Mouse (Mus musculus) activated CD4-positive, CD25-positive, alpha-beta regulatory T cell, adult 4 months (primary cell): Measurements from ENCODE around the gene Capn5. TPM values are rescaled to one million over a fixed set of nuclear protein-coding genes. Genes with fewer than 3 reads are reported as not detected.

ENCODE experiments used
- ATAC-seq: one replicate; pipeline ENCODE4 v1.8.0; 2017
- polyA plus RNA-seq, 2 experiments: library from polyadenylated mRNA; unstranded; fragments of 100-300 nt; shearing (Covaris generic); gene quantifications; one replicate each; pipeline ENCODE4 v1.2.1; 2017

Gene Capn5
- polyA plus RNA-seq, 2 experiments from 2014 or later = 0.79 to 2.1 TPM

DNA sequence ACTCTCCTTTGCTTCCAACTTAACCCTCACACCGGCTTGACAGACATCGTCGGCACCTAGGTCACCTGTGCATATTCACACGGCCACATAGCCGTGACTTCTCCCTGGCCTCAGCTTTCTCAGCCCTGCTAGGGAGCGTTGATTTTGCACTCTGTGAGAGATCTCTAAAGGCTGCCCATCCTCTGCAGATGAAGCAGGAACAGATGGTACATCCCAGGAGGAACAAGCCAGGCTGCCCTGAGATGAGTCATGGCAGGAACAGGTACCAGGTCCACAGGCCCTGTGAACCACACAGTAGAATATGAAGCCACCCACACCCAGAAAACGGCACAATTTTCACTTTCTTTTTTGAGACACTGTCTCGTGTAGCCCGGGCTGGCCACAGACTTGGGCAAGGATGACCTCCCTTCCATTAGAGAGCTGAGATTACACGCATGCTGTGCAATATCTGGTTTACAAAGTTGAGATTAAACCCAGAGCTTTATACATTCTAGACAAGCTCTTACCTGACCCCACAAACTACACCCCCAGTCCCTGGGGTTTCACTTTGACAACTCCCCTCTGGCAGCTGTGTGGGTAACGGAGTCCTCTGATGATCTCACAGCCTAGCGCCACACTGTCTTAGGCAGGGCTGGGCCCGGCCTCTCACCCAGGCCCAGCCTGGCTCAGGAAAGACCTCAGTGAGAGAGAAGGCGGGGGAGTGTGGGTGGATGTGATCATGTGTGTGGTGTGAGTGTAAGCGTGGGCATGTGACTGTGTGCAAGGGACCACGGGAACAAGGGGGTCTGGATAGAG, 69.2 kb downstream of the Capn5 start:
- peak; percentile 86 for ATAC-seq

DNA sequence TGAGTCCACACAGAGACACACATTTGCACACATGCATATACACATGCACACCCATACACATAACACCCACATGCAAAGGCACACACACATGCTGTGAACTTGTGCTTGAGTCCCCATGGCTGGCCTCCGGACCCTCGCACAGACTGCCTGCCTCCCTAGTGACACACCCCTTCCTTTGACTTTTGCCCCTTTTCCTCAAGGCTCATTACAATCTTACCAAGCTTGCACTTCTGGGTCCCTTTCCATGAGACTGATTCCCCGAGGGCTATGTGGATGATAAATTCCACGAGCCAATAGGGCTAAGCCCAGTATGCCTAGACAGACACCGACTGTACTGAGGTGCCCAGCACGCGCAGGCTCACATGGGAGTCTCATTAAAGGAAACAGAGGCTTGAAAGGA, 71.8 kb downstream of the Capn5 start:
- no peak for ATAC-seq

DNA sequence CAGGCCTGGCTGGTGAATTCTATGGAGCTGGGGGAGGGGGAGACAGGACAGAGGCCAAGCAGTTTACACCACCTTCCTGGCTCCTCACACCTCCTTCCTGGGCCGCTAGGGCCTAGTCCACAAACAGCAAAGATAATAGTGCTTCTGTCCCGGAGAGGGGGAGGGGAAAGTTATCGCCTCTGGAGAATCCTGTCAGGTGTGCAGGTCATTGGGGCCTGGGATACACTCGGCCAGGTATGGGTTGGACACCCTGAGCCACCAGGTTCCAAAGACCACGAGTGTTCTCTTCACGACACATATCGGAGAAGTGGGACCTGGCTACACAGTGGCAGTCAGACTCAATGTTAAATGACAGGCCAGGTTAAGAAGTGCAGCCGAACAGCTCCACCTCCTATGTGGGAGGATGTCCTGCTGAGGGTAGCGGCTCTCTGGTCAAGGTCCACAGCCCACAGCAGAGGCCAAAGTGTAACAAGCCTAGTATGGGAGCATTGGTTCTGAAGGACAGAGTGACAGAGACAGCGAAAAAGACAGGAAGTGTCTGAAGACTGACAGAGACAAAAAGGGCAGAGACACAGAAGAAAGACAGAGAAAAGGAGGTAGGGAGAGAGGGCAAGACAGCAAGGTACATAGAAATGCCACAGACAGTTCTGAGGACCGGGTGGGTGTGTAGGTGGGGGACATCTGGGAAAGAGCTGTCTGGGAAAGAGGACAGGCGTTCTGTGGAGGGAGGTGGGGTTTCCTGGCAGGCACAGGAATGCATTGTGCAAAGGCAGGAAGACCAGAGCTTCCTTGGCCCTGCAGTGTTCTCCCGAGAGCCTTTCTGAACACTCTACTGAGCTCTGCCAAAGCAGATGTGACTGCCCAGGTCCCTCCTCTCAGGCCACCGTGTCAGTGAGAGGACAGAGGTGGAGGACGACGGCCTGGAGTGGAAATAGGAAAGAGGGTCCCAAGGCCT, 73.3 kb downstream of the Capn5 start:
- ATAC-seq = no peak

DNA sequence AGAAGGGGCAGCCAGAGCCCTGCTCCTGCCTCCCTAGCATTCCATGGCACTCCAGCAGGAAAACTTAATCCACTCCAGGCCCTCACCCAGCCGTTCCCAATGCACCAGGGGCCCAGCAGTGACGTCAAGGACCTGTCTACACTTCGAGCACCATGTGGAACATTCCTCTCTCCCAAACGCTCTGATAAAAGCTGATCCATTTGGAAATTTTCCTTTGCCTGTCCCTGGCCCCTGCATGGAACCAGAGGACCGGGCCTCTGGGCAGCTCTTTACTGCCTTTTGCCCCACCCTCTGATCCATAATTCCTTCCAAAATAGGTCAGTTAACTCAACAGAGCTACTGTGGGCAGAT, 74.2 kb downstream of the Capn5 start:
- no peak for ATAC-seq

- ATAC-seq = peak; percentile 70
Measured at GRCm38 (mm10) chr7:98103002-98103941, 74.8 kb downstream of the Capn5 start.

GRCm38 (mm10) chr7:98102488-98102887, 75.6 kb downstream of the Capn5 start:
- no peak for ATAC-seq

DNA sequence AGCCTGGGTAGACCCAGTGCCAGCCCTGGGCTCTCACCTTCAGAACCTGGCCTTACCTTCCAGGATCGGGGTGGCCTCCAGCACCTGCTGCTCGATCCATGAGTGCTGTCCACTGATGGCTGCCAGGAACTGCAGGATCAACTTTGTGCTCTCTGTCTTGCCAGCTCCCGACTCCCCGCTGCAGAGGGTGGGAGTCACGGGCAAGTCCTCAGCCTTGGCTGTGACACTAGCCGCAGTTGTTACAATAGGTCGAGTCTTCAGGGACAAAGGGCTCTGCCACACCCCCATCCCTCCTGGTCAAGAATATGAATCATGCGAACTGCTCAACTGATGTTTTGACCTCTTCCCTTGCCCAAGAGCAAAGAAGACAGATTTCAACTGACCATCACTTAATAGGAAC, 80.5 kb downstream of the Capn5 start:
- no peak for ATAC-seq

- ATAC-seq = no peak
Measured at GRCm38 (mm10) chr7:98095852-98096251, 82.2 kb downstream of the Capn5 start.

DNA sequence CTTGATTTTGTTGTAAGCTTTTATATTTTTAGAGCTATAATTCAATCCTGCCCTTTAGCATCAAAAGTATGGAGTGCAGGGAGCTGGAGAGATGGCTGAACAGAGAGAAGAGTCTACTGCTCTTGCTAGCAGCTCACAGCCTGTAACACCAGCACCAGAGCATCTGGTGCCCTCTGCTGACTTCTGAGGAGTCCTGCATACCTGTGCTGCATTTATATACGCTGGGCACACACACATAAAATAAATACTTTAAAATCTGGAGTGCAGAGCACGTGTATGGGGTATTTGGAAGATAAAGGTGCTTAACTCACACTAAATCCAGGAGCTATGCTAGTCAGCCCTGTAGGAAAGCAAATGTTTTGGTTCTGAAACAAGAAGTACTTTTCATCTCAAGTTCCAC, 91.7 kb downstream of the Capn5 start:
- no peak for ATAC-seq

- ATAC-seq = no peak
Measured at GRCm38 (mm10) chr7:98085314-98085713, 92.8 kb downstream of the Capn5 start.

- ATAC-seq = no peak
Measured at GRCm38 (mm10) chr7:98084541-98085293, 93.4 kb downstream of the Capn5 start.

DNA sequence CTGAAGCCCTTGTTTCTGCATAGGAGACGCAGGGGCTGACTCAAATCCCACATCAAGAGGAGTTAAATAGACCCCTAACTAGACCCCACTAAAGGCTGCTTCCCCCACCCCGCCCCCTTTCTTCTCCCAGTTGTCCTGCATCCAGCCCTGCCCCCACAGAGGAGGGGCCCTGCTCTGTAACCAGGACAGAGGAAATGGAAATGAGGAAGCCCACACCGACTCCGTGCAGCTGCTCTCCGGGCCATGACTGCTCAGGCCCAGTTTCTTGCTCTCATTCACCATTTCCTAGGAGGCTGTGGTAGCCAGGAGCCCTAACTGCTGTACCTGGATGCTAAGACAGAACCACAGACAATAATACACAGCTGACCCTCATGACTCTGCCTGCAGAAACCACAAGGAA, 95.7 kb downstream of the Capn5 start:
- no peak for ATAC-seq

- no peak for ATAC-seq
Measured at GRCm38 (mm10) chr7:98077453-98077852, 100.6 kb downstream of the Capn5 start.

DNA sequence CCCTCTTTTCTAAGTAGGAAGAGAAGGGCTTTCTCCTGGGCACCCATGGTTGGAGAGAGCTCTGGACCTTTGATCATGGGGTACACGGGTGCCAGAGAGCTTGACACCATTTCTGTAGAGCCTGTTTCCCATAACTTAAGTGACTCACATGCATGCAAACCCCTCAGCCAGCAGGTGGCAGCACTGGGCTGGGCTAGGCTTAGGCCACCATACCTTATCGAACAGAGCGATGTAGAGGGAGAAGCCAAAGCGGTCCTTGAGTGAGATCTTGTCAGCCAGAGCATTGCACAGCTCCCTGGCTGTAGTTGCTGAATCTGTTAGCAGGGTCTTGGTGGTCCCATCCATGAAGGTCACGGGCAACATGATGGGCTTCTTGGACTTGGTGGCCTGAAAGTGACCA, 106.5 kb downstream of the Capn5 start:
- ATAC-seq = peak; percentile 84

Other genes starting within 250 kb of the Capn5 start
- gene Myo7a, start 58.8 kb downstream of the Capn5 start, polyA plus RNA-seq = 1 to 10 TPM; 1.1 to 1.6 TPM
- not detected for gene Omp, start 32.8 kb downstream of the Capn5 start, polyA plus RNA-seq
- not detected for gene B3gnt6, start 21.2 kb upstream of the Capn5 start, polyA plus RNA-seq
- 10 to 100 TPM; 12.7 to 13.0 TPM for gene Acer3, start 142.9 kb upstream of the Capn5 start, polyA plus RNA-seq
- not detected for gene Tsku, start 183.1 kb upstream of the Capn5 start, polyA plus RNA-seq